Mouse (Mus musculus): ENCODE results near the gene Egfl7. TPM values are rescaled to one million over a fixed set of nuclear protein-coding genes. Genes with fewer than 3 reads are reported as not detected.

Gene Egfl7
- polyA plus RNA-seq, 1 experiment, result 96.8 TPM

GRCm38 (mm10) chr2:26639838-26640830, 60.3 kb downstream of the Egfl7 start:
- Histone ChIP-seq H3K27me3 (ENCODE audit: control insufficient read depth, insufficient read depth, low read length) (no peaks in the 10 kb centered on the region), H3K27ac (ENCODE audit: insufficient read depth, low read depth, low read length) (peak overlapping the region; percentile 57), H3K4me3 (ENCODE audit: low read depth, low read length) (peak overlapping the region; percentile 81), H3K36me3 (ENCODE audit: control insufficient read depth, insufficient read depth, low read length) (peaks cover 27% of the 10 kb centered on the region), H3K4me1 (ENCODE audit: control insufficient read depth, insufficient read depth, insufficient read length, low read length) (peaks cover 21% of the 10 kb centered on the region)
- TF ChIP-seq POLR2A (IDR thresholded peaks at IDR 0.05; ENCODE audit: low read depth, low read length), result peak; percentile 89
- peak; percentile 98 for TF ChIP-seq CTCF (IDR thresholded peaks at IDR 0.05; ENCODE audit: extremely low read depth, insufficient read length, insufficient replicate concordance, low read depth, low read length)
- WGBS, result 7% methylated on average over 49 of the region's 49 CpGs

GRCm38 (mm10) chr2:26641006-26641647, 61.3 kb downstream of the Egfl7 start:
- peak overlapping the region; percentile 27; the same call in 1 of the 2 replicates for H3K27ac ChIP-seq (ENCODE audit: insufficient read depth, low read depth, low read length)
- 81% methylated on average over 7 of the region's 7 CpGs for WGBS
- peaks cover 21% of the 10 kb centered on the region for H3K4me1 ChIP-seq (ENCODE audit: control insufficient read depth, insufficient read depth, insufficient read length, low read length)
- no peaks in the 10 kb centered on the region for H3K27me3 ChIP-seq (ENCODE audit: control insufficient read depth, insufficient read depth, low read length)
- no peak for TF ChIP-seq POLR2A (IDR thresholded peaks at IDR 0.05; ENCODE audit: low read depth, low read length)
- TF ChIP-seq CTCF (IDR thresholded peaks at IDR 0.05; ENCODE audit: extremely low read depth, insufficient read length, insufficient replicate concordance, low read depth, low read length), result no peak
- no peak overlapping the region for H3K4me3 ChIP-seq (ENCODE audit: low read depth, low read length)
- peaks cover 18% of the 10 kb centered on the region for H3K36me3 ChIP-seq (ENCODE audit: control insufficient read depth, insufficient read depth, low read length)

Other genes with a start within 250 kb of the Egfl7 start
- gene Dnlz, start 227.9 kb upstream of the Egfl7 start, polyA plus RNA-seq (2012; rRNA removed), result 12.6 and 23.7 TPM in 2 replicates
- 3.3 and 4.5 TPM in 2 replicates for gene Card9, start 219.1 kb upstream of the Egfl7 start, polyA plus RNA-seq (2012; rRNA removed)
- 14.0 and 20.4 TPM in 2 replicates for gene Snapc4, start 199.4 kb upstream of the Egfl7 start, polyA plus RNA-seq (2012; rRNA removed)
- gene Entr1, start 190.7 kb upstream of the Egfl7 start, polyA plus RNA-seq (2012; rRNA removed), result 31.3 and 60.0 TPM in 2 replicates
- gene Pmpca, start 190.7 kb upstream of the Egfl7 start, polyA plus RNA-seq (2012; rRNA removed), result 12.0 and 17.7 TPM in 2 replicates
- gene Inpp5e, start 170.8 kb upstream of the Egfl7 start, polyA plus RNA-seq (2012; rRNA removed), result 9.0 and 17.4 TPM in 2 replicates
- gene Sec16a, start 134.8 kb upstream of the Egfl7 start, polyA plus RNA-seq (2012; rRNA removed), result 72.4 and 105 TPM in 2 replicates
- 19.6 and 21.6 TPM in 2 replicates for gene Notch1, start 63.4 kb upstream of the Egfl7 start, polyA plus RNA-seq (2012; rRNA removed)
- not detected in 2 replicates for gene Gm20532, start 6.6 kb downstream of the Egfl7 start, polyA plus RNA-seq (2012; rRNA removed)
- 288 and 515 TPM in 2 replicates for gene Agpat2, start 24.4 kb downstream of the Egfl7 start, polyA plus RNA-seq (2012; rRNA removed)
- 5.0 and 7.7 TPM in 2 replicates for gene Fam69b, start 48.4 kb downstream of the Egfl7 start, polyA plus RNA-seq (2012; rRNA removed)
- not detected in 2 replicates for gene Lcn4, start 91.3 kb downstream of the Egfl7 start, polyA plus RNA-seq (2012; rRNA removed)

Data from small intestine, adult 2 months (tissue).